Mouse (Mus musculus) intestine, embryonic 16.5 days (tissue): Measurements from ENCODE around the gene Lrcol1. TPM values are rescaled to one million over a fixed set of nuclear protein-coding genes. Genes with fewer than 3 reads are reported as not detected.

Experiments used
- ATAC-seq: fragments of 200-750 bp; cut with Nextera tagmentation; 2 replicates; pipeline ENCODE4 v1.8.0; 2017; ENCODE audit warnings: moderate TSS enrichment, moderate library complexity
- H3K27ac ChIP-seq: fragments of 300-500 bp; sonication (generic); 2 replicates; pipeline ENCODE4 v1.5.1; 2014; ENCODE audit warnings: mild to moderate bottlenecking, low read length
- H3K27me3 ChIP-seq: fragments of 300-500 bp; sonication (generic); replicated peaks from 2 replicates; pipeline ENCODE4 v1.6.1; 2014; ENCODE audit warnings: low read length, control low read depth, mixed read lengths; ENCODE audit not compliant: control insufficient read depth, insufficient read depth
- H3K36me3 ChIP-seq: fragments of 300-500 bp; sonication (generic); 2 replicates; pipeline ENCODE4 v1.6.1; 2014; ENCODE audit warnings: low read length, control low read depth; ENCODE audit not compliant: control insufficient read depth, insufficient read depth
- H3K4me1 ChIP-seq: fragments of 300-500 bp; sonication (generic); 2 replicates; pipeline ENCODE4 v1.6.1; 2014; ENCODE audit warnings: low read length, control low read depth, mixed read lengths; ENCODE audit not compliant: control insufficient read depth, insufficient read depth
- H3K4me2 ChIP-seq: fragments of 300-500 bp; sonication (generic); 2 replicates; pipeline ENCODE4 v1.6.1; 2014; ENCODE audit warnings: low read depth, low read length, control low read depth
- H3K4me3 ChIP-seq: fragments of 300-500 bp; sonication (generic); 2 replicates; pipeline ENCODE4 v1.5.1; 2014; ENCODE audit warnings: mild to moderate bottlenecking, low read length
- H3K9ac ChIP-seq: fragments of 300-500 bp; sonication (generic); 2 replicates; pipeline ENCODE4 v1.6.1; 2014; ENCODE audit warnings: low read depth, low read length
- H3K9me3 ChIP-seq: fragments of 300-500 bp; sonication (generic); 2 replicates; pipeline ENCODE4 v1.6.1; 2016; ENCODE audit warnings: low read length, control low read depth; ENCODE audit not compliant: control insufficient read depth
- WGBS: fragments of 180-500 bp; shearing (Covaris S2); extraction: QIAGEN DNeasy Blood & Tissue Kit; methylation state at CpG from one replicate; pipeline ENCODE4 v1.1.7; 2014; 5-methylcytosine and 5-hydroxymethylcytosine counted together
- polyA plus RNA-seq: library from polyadenylated mRNA; unstranded; fragments of >200 nt; fragmentation: Nextera tagmentation; extraction: Ambion mirVana; gene quantifications from 2 replicates; pipeline ENCODE4 v1.2.1, GENCODE M21; 2015

The Lrcol1 gene
- polyA plus RNA-seq, 1 experiment from 2014 or later = not detected

DNA sequence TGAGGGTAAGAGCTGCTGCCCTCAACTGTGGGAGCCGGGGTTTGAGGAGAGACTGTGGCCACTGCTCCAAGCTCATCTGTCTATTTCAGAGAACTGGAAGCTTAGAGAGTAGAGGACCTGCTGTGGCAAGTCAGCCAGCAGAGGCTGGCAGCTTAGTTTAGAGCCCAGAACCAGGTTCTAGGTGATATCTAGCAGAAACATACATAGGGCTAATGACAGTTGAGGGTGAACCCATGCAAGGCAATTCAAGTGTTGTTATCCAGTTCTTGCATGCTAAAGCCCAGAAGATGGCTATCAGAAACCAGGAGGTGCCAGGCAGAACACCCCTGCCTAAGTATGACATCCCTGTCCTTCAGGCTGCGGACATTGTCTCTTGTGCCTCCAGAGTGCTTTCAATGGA is 58.0 kb downstream of the Lrcol1 start:
- Histone ChIP-seq H3K4me1 (peaks cover 4% of the 10 kb centered on the region; the same call in 1 of the 2 replicates), H3K4me3 (no peak overlapping the region), H3K9me3 (no peaks in the 10 kb centered on the region), H3K36me3 (no peaks in the 10 kb centered on the region; the same call in 1 of the 2 replicates), H3K27me3 (no peaks in the 10 kb centered on the region), H3K27ac (no peak overlapping the region), H3K4me2 (no peak overlapping the region), H3K9ac (no peak overlapping the region)
- no peak for ATAC-seq
- 85% methylated on average over 2 of the region's 2 CpGs for WGBS

- Histone ChIP-seq H3K4me3 (no peak overlapping the region), H3K36me3 (no peaks in the 10 kb centered on the region; the same call in 1 of the 2 replicates), H3K4me2 (no peak overlapping the region), H3K9ac (no peak overlapping the region), H3K4me1 (peaks cover 4% of the 10 kb centered on the region; the same call in 1 of the 2 replicates), H3K27me3 (no peaks in the 10 kb centered on the region), H3K9me3 (no peaks in the 10 kb centered on the region), H3K27ac (no peak overlapping the region)
- WGBS = 41% methylated on average over 3 of the region's 3 CpGs
- no peak for ATAC-seq
These were observed 59.4 kb downstream of the Lrcol1 start for GRCm38 (mm10) chr5:110403931-110404330.

Other genes with a start within 250 kb of the Lrcol1 start
- 0.80 and 0.84 TPM in 2 replicates for gene Plcxd1, start 244.8 kb upstream of the Lrcol1 start, polyA plus RNA-seq
- gene Gtpbp6, start 236.5 kb upstream of the Lrcol1 start, polyA plus RNA-seq = 28.3 and 29.6 TPM in 2 replicates
- 2.3 and 2.7 TPM in 2 replicates for gene Zfp605, start 234.6 kb upstream of the Lrcol1 start, polyA plus RNA-seq
- 35.1 and 35.6 TPM in 2 replicates for gene Chfr, start 208.9 kb upstream of the Lrcol1 start, polyA plus RNA-seq
- gene Golga3, start 168.0 kb upstream of the Lrcol1 start, polyA plus RNA-seq = 13.7 and 14.5 TPM in 2 replicates
- gene Ankle2, start 113.7 kb upstream of the Lrcol1 start, polyA plus RNA-seq = 12.9 and 16.9 TPM in 2 replicates
- 51.4 and 54.7 TPM in 2 replicates for gene Pgam5, start 74.8 kb upstream of the Lrcol1 start, polyA plus RNA-seq
- gene Pxmp2, start 58.5 kb upstream of the Lrcol1 start, polyA plus RNA-seq = 7.7 and 8.0 TPM in 2 replicates
- 14.5 and 15.7 TPM in 2 replicates for gene Pole, start 58.4 kb upstream of the Lrcol1 start, polyA plus RNA-seq
- gene P2rx2, start 1.5 kb upstream of the Lrcol1 start, polyA plus RNA-seq = 1.2 and 1.4 TPM in 2 replicates
- gene Fbrsl1, start 103.8 kb downstream of the Lrcol1 start, polyA plus RNA-seq = 4.3 TPM in 2 replicates
- gene Galnt9, start 199.6 kb downstream of the Lrcol1 start, polyA plus RNA-seq = 0.27 and 0.39 TPM in 2 replicates